Mouse (Mus musculus): ENCODE results near the gene Otulinl. TPM values are rescaled to one million over a fixed set of nuclear protein-coding genes. Genes with fewer than 3 reads are reported as not detected.

Otulinl gene
- polyA plus RNA-seq, 1 experiment = 0.06 TPM

GRCm38 (mm10) chr15:27613255-27613654 is 68.1 kb downstream of the Otulinl start:
- Histone ChIP-seq H3K4me2 (ENCODE audit: low read depth) (no peak overlapping the region), H3K79me2 (ENCODE audit: control insufficient read depth, insufficient read depth) (peaks cover 4% of the 10 kb centered on the region), H3K36me3 (ENCODE audit: control insufficient read depth, insufficient read depth) (peaks cover 59% of the 10 kb centered on the region), H3K27me3 (ENCODE audit: control insufficient read depth, insufficient read depth, insufficient read length) (no peaks in the 10 kb centered on the region), H3K4me3 (no peak overlapping the region), H3ac (ENCODE audit: control insufficient read depth, insufficient read length) (no peak overlapping the region)
- TF ChIP-seq MYOG (IDR thresholded peaks at IDR 0.05; ENCODE audit: control insufficient read depth in 1 of 3, insufficient read depth in 1 of 3, insufficient read length in 2 of 3, low read depth in 2 of 3) = no peak
- TF ChIP-seq POLR2AphosphoS2 (IDR thresholded peaks at IDR 0.05; ENCODE audit: insufficient read length, low read depth) = no peak
- no peak for TF ChIP-seq REST (IDR thresholded peaks at IDR 0.05; ENCODE audit: insufficient read depth, insufficient read length)
- TF ChIP-seq TCF3 (IDR thresholded peaks at IDR 0.05; ENCODE audit: insufficient read length, low read depth) = no peak
- TF ChIP-seq MYOD1 (IDR thresholded peaks at IDR 0.05; ENCODE audit: control insufficient read depth in 1 of 3, insufficient read length in 2 of 3, low read depth in 2 of 3) = no peak
- TF ChIP-seq TCF12 (IDR thresholded peaks at IDR 0.05; ENCODE audit: insufficient read depth, poor library complexity, severe bottlenecking) = no peak
- TF ChIP-seq MAX (IDR thresholded peaks at IDR 0.05; ENCODE audit: low read depth) = no peak
- no peak for TF ChIP-seq POLR2A (IDR thresholded peaks at IDR 0.05; ENCODE audit: insufficient read length, low read depth)
- TF ChIP-seq SRF (IDR thresholded peaks at IDR 0.05; ENCODE audit: control insufficient read depth, insufficient read length, low read depth) = no peak
- TF ChIP-seq USF1 (IDR thresholded peaks at IDR 0.05; ENCODE audit: low read depth) = no peak

- TF ChIP-seq TCF3 (IDR thresholded peaks at IDR 0.05; ENCODE audit: insufficient read length, low read depth) (no peak), TCF12 (IDR thresholded peaks at IDR 0.05; ENCODE audit: insufficient read depth, poor library complexity, severe bottlenecking) (no peak), MYOD1 (IDR thresholded peaks at IDR 0.05; ENCODE audit: control insufficient read depth in 1 of 3, insufficient read length in 2 of 3, low read depth in 2 of 3) (no peak), E2F4 (IDR thresholded peaks at IDR 0.05; ENCODE audit: insufficient read depth) (no peak), MYOG (IDR thresholded peaks at IDR 0.05; ENCODE audit: control insufficient read depth in 1 of 3, insufficient read depth in 1 of 3, insufficient read length in 2 of 3, low read depth in 2 of 3) (no peak), POLR2A (IDR thresholded peaks at IDR 0.05; ENCODE audit: insufficient read length, low read depth) (no peak), CEBPB (IDR thresholded peaks at IDR 0.05; ENCODE audit: insufficient read depth, poor library complexity, severe bottlenecking) (no peak), SRF (IDR thresholded peaks at IDR 0.05; ENCODE audit: control insufficient read depth, insufficient read length, low read depth) (no peak), MAX (IDR thresholded peaks at IDR 0.05; ENCODE audit: low read depth) (no peak), USF1 (IDR thresholded peaks at IDR 0.05; ENCODE audit: low read depth) (no peak), REST (IDR thresholded peaks at IDR 0.05; ENCODE audit: insufficient read depth, insufficient read length) (no peak), POLR2AphosphoS2 (IDR thresholded peaks at IDR 0.05; ENCODE audit: insufficient read length, low read depth) (no peak)
These were observed 68.7 kb downstream of the Otulinl start for GRCm38 (mm10) chr15:27612533-27613221.

GRCm38 (mm10) chr15:27609554-27609953 is 71.8 kb downstream of the Otulinl start:
- Histone ChIP-seq H3K27me3 (ENCODE audit: control insufficient read depth, insufficient read depth, insufficient read length) (no peaks in the 10 kb centered on the region), H3K4me2 (ENCODE audit: low read depth) (no peak overlapping the region), H3K4me3 (no peak overlapping the region), H3ac (ENCODE audit: control insufficient read depth, insufficient read length) (no peak overlapping the region), H3K79me2 (ENCODE audit: control insufficient read depth, insufficient read depth) (peaks cover 2% of the 10 kb centered on the region), H3K36me3 (ENCODE audit: control insufficient read depth, insufficient read depth) (peaks cover 55% of the 10 kb centered on the region)
- TF ChIP-seq MAX (IDR thresholded peaks at IDR 0.05; ENCODE audit: low read depth) (no peak), MYOD1 (IDR thresholded peaks at IDR 0.05; ENCODE audit: control insufficient read depth in 1 of 3, insufficient read length in 2 of 3, low read depth in 2 of 3) (peak in 1 of 3 experiments; percentile 17)

More at GRCm38 (mm10) chr15:27612533-27613221, 68.7 kb downstream of the Otulinl start:
- Histone ChIP-seq H3K79me2 (ENCODE audit: control insufficient read depth, insufficient read depth) (no peaks in the 10 kb centered on the region), H3K4me2 (ENCODE audit: low read depth) (no peak overlapping the region), H3K27me3 (ENCODE audit: control insufficient read depth, insufficient read depth, insufficient read length) (no peaks in the 10 kb centered on the region), H3ac (ENCODE audit: control insufficient read depth, insufficient read length) (no peak overlapping the region), H3K36me3 (ENCODE audit: control insufficient read depth, insufficient read depth) (peaks cover 59% of the 10 kb centered on the region), H3K4me3 (no peak overlapping the region)

- H3K4me3 ChIP-seq = no peak overlapping the region
- TF ChIP-seq POLR2AphosphoS2 (IDR thresholded peaks at IDR 0.05; ENCODE audit: insufficient read length, low read depth) = peak; percentile 55
- no peak for TF ChIP-seq POLR2A (IDR thresholded peaks at IDR 0.05; ENCODE audit: insufficient read length, low read depth)
- H3K4me2 ChIP-seq (ENCODE audit: low read depth) = no peak overlapping the region
- H3K79me2 ChIP-seq (ENCODE audit: control insufficient read depth, insufficient read depth) = peaks cover 11% of the 10 kb centered on the region
- peaks cover 43% of the 10 kb centered on the region for H3K36me3 ChIP-seq (ENCODE audit: control insufficient read depth, insufficient read depth)
- H3K27me3 ChIP-seq (ENCODE audit: control insufficient read depth, insufficient read depth, insufficient read length) = no peaks in the 10 kb centered on the region
- no peak overlapping the region for H3ac ChIP-seq (ENCODE audit: control insufficient read depth, insufficient read length)
These were observed 76.1 kb downstream of the Otulinl start for GRCm38 (mm10) chr15:27605252-27605651.

Other genes starting within 250 kb of the Otulinl start
- gene Ank, start 214.9 kb downstream of the Otulinl start, polyA plus RNA-seq (2012; fragmentation: generic; extraction: Trizol) = 103 TPM
- 36.9 TPM for gene Otulin, start 50.9 kb downstream of the Otulinl start, polyA plus RNA-seq (2012; fragmentation: generic; extraction: Trizol)